Mouse (Mus musculus) Muller cell, postnatal 12 days (primary cell): ENCODE data around the gene Irgm1.
A peak's percentile ranks its signal among the peaks of the same experiment; 100 is the strongest.
"Not testable (repeated sequence)": the region's sequence is repeated elsewhere in the genome, so short reads cannot be mapped to it uniquely, and the experiment has no call there.

ENCODE experiments used
- DNase-seq: peaks from one replicate; pipeline ENCODE4 v3.0.0-alpha.2; 2015; ENCODE audit errors: inconsistent ontology term

The Irgm1 gene

DNA sequence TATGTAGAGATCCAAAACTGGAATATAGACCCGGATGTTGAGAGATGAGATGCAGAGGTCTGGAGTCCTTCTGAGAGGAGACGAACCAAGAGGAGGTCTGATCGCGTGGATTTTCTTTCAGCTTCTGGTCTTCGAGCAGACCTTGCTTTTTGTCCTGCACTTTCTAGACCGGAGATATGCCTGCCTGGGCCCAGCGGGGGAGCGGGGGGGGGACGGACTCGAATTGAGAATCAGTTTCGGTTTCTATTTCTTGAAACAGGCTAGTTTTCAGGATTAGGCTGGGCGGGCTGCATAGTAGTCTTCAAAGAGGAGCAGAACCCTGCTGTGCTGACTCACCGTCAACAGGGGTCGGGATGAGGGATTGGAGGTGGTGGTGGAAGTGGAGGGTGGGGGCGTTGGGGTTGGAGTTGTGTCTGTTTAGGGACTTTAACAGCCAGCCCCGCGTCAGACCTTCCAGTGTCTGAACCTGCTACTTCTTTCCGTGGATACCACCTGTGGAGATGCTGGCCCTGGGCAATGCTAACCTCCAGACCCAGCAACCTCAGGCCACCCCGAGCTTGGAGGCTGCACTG, at the start of gene Irgm1:
Irgm1 (minus strand) TSS at position 483 of the 572 bp plus-strand sequence.
- peak; percentile 93 for DNase-seq

DNA sequence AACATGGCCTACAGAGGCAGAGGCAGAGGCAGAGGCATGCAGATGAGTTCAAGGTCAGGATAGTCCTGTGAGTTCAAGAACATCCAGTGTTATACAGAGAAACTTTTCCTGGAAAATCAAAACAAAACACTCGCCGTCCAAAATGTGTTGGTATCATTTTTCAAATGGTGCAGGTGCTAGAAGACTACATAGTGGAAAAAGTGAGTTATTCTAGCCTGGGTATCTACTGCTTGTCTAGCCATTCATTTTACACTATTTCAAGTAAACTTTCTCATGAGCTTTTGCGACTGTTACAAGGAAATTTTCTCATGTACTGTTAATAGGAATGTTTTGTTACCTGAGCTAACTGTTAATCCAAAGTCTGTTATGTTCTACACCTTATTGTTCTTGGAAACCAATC, 46.9 kb upstream of the Irgm1 start:
- DNase-seq, result no peak

DNA sequence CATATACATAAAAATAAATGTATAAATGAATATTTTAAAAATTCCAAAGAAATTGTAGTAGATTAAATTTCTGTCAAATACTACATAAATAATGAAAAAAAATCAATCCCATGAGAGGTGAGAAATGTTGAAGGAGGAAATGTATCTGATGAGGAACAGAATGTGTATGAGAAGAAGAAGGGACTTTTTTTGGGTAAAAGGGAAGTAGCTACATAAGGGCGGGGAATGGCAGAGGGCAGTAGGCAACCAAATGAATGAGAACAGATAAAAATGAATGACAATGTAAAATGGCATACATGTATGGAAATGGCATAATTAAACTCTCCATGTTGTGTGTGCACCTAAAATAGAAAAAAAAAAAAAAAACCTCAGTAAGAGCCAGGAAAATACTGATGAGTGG, 42.1 kb upstream of the Irgm1 start:
- DNase-seq, result no peak

DNA sequence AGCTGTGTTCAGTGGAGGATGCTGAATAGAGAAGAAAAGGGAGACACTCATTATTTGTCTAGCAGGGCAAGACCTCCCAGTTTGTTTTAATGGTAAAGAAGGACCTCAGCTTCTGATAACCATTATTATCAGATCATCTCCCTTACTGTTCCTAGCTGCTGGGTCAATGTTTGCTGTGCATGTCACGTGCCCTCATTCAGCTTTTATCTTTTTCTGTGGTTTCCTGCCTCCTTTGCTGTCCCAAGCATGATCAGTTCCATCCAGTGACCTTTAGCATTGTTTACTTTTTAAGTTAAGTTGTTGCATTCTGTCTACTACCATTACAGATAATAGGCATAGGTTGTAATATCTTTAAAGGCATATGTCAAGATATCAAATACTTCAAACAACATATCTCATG, 37.0 kb upstream of the Irgm1 start:
- no peak for DNase-seq

DNA sequence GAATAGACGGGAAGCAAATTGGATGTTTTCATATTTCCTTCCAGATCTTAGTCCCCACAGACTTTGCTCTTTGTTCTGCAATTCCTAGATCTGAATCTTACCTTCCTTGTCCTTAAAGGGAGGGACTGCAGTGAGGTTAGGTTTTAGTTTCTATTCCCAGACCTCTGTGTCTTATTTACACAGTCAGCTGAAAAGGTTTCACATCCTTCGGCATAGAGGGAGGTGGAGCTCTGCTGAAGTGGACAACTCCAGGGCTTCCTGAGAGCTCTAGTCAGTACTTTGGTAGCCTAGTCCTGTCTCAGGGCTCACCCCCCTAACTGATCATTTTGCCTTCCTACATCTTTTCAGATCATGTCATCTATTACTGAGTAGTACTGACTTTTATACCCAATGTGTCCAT, 30.5 kb upstream of the Irgm1 start, which contains the start of gene Gm5431:
Gm5431 (minus strand) TSS at position 194 of the 400 bp plus-strand sequence.
- no peak for DNase-seq

DNA sequence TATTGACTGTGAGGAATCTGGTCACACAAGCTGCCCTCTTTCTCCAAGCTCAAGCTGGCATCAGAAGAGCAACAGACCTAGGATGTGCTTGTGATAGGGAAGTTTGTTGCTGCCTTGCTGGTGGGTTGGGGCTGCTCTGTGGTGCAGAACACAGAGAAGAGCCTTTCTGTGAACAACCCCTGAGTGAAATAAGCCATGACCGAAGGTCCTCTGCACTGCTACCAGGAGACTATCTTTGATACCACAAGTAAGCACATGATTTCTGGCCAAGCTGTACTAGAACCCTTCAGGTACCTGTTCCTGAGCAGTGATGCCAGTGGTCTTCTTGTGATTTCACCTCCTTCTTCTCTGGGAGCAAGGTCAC, 30.1 kb upstream of the Irgm1 start:
- not testable (repeated sequence) for DNase-seq

DNA sequence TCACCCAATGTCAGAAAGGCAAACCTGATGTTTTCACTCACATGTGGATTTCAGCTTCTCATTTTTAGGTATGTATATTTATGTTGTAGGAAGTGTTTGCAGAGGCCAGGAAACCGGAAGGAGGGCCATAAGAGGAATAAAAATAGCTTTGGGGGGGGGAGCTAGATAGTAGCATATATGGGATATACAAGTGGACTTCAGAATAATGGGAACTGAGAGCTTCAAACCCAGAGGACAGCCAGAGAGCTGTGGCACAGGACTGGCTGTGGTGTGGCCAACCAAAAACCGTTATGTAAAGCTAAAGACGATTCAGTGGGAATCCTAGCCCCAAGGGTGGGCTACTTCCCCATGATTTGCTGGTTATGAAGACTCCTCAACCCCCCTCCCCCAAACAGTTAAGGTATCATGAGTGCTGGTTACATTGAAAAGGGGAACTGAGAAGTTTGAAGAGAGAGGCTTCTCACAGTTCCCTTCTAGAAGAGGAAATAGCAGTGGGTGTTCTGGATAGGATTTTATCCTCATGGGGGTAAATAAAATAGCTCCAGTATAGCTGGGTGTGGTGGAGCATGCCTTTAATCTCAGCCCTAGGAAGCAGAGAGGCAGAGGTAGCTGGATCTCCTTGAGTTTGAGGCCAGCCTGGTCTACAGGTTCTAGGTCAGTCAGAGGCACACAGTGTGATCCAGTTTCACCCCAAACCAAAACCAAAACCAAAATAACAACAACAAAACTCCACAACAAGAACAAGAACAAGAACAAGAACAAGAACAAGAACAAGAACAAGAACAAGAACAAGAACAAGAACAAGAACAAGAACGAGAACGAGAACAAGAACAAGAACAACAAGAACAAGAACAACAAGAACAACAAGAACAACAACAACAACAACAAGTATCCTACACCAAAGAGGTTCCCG, 29.4 kb upstream of the Irgm1 start:
- not testable (repeated sequence) for DNase-seq

DNA sequence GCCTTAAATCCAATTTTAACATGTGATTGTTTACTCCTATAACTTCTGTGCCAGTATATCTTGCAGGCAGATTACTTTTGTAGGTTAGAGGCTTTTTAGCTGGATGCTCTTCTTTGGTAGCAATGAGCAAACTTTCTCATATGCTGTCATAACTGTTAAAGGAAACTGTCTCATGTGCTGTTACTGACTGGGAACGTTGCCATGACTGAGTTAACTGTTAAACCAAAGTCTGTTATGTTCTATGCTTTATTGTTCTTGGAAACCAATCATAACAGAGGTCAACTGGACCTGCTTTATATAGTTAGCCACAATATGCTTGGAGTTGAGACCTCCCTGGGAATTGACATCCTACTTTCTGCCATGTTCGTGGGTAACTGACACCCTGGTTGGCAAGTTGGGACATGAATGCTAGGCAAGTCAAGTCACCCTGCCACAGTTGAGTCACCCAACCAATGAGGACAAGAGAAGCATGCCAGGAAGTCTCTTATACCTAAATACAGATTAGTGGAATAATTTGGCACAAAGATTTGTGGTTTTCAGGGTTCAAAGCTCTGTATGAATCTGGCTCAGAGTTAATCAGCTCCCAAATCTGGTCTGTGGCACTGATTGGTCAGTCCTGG, 27.4 kb upstream of the Irgm1 start:
- DNase-seq, result peak; percentile 92

DNA sequence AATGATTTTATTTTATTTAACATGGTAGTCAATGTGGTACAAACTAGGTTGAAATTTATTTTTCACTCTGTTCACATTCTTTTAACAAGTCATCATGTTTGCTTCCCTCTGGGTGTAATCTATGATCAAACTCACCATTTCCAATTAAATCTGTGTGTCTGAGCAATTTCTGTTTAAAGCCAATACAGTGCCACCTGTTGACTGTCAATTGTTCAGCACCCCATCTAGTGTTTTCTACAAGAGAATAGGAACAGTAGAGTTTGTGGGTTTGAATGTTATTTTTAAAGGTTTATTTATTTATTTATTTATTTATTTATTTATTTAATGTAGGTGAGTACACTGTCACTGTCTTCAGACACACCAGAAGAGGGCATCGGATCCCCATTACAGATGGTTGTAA, 5.2 kb upstream of the Irgm1 start:
- DNase-seq, result no peak

DNA sequence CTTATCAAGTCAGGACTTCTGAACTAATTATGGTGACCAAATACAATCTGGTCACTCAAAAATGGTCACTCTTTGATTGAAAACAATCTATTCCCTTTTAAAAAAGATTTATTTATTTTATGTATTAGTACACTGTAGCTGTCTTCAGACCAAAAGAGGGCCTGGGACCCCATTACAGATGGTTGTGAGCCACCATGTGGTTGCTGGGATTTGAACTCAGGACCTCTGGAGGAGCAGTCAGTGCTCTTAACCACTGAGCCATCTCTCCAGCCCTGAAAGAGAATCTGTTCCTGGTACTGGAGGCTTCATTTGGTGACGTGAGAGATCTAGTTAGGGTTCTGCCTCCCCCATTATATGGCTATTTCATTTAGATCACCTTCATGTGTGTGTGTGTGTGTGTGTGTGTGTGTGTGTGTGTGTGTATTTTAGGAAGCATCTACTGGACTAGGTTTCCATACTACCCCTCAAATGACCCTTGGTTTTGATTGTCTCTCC, 3.9 kb upstream of the Irgm1 start:
- not testable (repeated sequence) for DNase-seq

DNA sequence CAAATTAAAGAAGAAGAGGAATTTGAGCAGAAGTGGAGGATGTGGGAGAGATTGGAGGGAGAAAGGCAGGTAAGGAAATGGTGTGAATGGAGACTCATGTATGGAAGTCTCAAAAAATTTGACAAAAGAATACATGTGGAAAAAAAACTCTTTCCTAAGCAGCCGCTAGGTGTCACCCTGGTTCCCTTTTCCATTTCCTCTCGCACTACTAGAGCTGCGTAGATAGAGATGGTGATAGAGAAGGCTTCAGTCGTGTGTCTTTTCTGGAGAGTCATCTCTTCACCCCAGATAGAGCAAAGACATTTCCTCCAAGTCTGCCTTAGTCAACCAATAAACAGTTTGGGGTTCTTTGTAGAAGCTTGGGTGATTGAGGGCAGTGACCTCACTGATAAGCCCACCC, 3.0 kb upstream of the Irgm1 start:
- DNase-seq, result peak; percentile 58

DNA sequence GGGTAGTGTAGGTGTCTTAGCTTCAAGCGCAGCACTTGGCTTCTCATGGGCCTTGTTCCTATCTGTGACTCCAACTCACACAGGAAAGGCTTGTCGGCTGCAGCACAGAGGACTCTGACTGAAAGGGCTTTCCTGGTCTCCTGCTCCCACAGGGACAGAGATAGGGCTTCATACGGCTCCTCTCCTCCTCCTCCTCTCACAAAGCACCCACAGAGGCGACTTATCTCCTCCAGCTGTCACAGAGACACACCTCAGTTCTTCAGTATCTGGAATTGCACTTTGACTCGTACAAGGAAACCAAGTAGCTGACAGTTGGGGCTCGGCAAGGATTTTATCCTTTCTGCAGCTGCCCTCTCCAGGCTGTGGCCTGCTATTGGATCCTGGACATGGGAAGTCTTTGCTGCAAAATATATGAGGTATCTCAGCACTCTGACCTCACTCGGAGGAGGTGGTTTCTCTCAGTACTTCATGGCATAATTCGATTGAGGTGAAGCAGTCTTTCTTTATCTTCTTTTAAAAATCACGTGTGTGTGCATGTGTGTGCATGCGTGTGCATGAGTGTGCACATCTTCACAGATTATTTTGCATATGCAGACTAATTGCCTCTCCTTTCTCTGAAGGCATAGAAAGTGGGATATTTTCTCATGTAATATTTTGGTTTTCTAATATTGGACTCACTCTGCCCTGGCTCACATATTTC, 2.3 kb upstream of the Irgm1 start:
- no peak for DNase-seq

DNA sequence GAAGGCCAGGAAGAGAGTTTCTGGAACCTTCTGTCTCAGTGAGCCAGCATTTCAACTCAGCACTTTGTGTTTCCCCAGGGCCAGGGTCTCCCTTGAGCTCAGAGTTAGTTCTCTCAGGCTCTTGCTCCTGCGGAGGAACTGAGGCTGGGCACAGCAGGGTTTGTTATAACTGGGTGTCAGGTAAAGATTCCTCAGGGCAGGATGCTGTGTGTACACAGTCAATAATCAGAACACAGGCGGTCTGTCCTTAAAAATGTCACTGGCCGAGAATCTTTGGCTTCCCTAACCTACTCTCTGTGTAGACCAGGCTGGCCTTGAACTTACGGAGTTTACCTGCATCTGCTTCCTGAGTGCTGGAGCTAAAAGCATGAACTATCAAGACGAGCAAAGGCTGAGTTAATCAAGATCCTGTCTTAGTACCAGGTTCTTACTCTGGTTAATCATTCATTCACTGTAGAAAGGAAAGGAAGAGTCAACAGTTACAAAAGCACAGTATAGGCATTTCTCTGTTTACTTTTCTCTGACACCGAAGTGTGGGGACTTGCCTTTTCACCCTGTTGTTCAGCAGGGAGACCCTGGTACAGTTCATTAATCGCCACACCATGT, 1.3 kb upstream of the Irgm1 start:
- no peak for DNase-seq

DNA sequence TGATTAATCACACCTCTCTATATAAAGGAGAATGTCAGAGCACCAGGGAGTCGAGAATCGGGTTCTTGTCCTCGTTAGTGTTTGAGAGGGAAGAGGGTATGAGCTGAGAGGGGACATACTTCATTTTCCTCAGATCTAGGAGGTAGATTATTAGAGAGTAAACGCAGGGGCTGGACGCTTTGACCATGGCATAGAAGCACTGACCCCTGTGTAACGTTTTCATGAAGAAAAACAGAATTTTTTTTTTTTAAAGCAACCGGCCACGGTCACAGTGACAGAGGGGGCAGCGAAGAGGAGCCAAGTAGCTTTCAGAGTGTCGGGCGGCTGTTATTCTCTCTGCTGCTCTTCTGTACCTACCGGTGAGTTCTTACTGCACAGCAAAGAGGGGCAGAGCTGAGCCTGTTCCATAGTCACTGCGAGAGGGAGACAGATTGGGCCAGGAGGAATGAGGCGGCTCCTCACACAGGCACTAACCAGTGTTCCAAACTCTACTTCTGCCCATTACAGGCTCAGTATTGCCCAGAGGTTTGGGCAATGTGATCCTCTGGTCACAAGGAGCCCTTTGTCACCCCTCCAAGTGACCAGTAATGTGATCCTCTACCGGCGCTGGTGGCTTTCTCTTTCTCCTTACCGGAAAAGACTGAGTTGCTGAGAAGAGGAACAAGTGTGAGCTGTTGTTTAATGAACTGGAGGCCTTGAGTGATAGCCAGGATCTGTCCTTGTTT, 496 bp upstream of the Irgm1 start:
- peak; percentile 65 for DNase-seq

DNA sequence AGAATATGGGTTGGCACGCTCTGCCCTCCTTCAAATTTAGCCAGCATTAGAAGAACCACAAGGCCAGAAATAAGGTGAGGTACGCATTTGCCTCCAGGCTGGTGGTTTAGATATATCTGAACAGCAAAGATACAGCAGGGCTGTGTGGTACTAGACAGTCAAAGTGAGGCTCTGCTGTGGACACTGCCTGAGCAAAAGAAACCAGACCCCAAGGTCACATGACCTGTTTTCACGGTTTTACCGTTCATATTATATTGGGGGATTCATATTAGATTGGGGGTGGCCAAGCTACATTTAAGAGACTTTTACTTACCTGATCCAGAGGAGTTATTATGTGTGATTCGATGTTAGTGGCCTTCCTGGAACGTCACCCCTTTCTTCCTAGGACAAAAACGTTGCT, 702 bp downstream of the Irgm1 start:
- peak; percentile 26 for DNase-seq

DNA sequence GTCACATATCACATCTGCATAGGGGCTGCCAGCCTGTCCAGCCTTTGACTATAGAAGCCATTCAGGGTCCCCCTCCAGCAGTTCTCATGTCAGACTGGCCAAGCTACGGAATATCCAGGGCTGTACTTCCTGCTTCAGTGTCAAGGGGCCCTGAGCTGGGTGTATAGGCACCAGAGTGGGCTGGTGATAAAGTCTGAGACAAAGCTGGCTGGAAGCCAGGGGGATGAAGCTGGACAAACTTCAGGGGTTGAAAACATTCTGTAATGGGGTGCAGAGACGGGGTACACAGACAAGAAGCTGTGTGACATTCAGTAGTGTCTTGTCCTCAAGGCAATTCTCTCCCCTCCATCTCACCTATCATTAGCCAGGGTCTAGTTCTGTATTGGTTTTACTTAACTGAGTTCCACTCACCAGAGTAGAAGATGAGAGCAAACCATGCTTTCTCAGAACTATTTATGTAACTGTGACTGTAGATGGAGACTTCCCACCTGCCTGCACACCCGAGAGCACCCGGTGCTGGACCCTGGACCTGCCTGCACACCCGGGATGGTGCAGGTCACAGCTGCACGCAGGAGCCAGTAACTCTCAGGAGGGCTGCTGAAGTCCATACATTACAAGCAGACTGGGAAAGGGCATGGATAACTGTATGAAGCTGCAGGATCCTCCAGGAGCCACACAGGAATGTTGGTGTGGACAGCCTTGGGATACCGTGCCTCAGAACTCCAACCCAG, 1.9 kb downstream of the Irgm1 start:
- DNase-seq, result peak; percentile 11

DNA sequence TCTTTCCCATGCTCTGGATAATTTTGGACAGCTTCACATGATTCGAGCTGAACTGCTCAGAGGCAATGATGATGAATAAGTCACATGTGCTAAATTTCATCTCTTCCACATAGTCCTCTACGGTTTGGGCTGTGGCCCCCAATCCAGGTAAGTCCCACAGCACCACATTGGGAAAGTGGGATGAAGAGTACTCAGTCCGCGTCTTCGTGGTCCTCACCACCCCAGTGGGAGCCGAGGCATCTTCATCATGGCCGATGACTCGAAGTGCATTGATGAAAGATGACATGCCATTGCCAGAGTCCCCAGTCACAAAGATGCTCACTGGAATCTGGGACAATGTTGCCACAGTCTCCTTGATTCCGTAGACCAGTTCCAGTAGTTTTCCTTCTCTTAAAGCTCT, 5.0 kb downstream of the Irgm1 start:
- DNase-seq, result no peak

DNA sequence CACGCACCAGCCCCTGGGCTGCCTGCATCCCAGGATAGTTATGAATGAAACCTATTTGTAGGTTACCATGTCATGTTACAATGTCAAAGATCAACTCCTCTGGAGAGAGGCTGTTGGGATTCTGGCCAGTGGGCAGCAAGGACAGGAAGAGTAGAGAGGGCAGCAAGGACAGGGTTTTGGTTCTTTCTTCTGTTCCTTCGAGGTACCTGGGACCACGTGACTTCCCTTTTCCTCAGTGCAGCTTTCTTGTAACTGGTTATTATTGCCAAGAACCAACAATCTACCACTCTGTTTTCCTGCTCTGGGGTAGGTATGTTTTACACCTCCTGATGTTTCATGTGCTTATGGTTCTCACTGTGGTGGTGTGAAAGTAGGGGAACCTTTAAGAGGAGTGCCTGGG, 7.7 kb downstream of the Irgm1 start:
- DNase-seq, result no peak

DNA sequence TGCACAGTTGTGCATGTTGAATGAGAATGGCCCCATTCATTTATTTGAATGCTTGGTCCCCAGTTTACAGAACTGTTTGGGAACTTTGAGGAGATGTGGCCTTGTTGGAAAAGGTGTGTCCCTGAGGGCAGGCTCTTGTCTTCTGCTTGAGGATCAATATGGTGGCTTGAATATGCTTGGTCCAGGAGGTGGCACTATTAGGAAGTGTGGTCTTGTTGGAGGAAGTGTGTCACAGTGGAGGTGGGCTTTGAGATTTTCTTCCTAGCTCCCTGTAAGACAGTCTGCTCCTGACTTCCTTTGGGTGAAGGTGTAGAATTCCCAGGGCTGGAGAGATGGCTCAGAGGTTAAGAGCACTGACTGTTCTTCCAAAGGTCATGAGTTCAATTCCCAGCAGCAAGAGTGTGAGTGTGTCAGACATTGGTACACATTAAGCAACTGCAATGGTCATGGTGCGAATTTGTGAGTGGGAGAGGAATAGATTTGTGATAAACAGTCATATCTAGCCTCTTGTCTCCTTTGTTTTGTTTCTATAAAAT, 8.6 kb downstream of the Irgm1 start:
- no peak for DNase-seq

DNA sequence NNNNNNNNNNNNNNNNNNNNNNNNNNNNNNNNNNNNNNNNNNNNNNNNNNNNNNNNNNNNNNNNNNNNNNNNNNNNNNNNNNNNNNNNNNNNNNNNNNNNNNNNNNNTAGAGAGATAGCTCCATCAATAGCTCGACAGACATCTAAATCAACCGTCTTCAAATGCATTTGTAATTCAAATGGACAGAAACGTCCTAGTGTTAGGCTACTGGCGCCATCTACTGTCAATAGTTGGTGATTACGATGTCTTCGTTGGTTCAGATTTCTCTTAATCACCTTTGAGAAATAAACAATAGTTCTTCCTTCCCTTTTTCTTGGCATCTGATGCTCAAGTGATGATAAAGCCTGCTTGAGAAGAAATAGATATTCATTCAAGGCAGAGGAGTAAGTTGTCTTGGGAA, 12.5 kb downstream of the Irgm1 start:
- DNase-seq, result peak; percentile 46
